In genomic region chr12:112489535-112489934, GRCm38 (mm10) we compare ENCODE assay signal across 18 mouse cellular contexts. TPM values are rescaled to one million over a fixed set of nuclear protein-coding genes. Genes with fewer than 3 reads are reported as not detected.
"Had no signal": no experiment of that assay in that cellular context is flagged by ENCODE, and none has a peak within 500 bp of the region (broad histone marks: within the 10 kb centered on the region; RNA-seq: fewer than 3 reads in every experiment).

No protein-coding gene starts in this region.

- H3K4me2 ChIP-seq: liver, embryonic 13.5 days; lung, embryonic 15.5 days; midbrain, embryonic 11.5 days; midbrain, embryonic 15.5 days; neural tube, embryonic 13.5 days; stomach, embryonic 15.5 days had no signal

- H3K27ac ChIP-seq: lung, embryonic 15.5 days; macrophage; midbrain, embryonic 15.5 days; neural tube, embryonic 13.5 days had no signal

- H3K9ac ChIP-seq: liver, embryonic 13.5 days; liver, postnatal 0 days; lung, embryonic 15.5 days; midbrain, embryonic 15.5 days; neural tube, embryonic 13.5 days; stomach, embryonic 15.5 days had no signal

- DNase-seq: kidney, postnatal 14 days; left cerebral cortex, postnatal 4 days; liver; liver, embryonic 13.5 days; liver, postnatal 0 days; lung, postnatal 14 days; retina, postnatal 1 day; right cerebral cortex, postnatal 14 days; thymus, adult 2 months; thymus, postnatal 25 days had no signal

- H3K9me3 ChIP-seq: liver, embryonic 13.5 days; lung, embryonic 15.5 days; megakaryocyte, embryonic 14.5 days; midbrain, embryonic 15.5 days; neural tube, embryonic 13.5 days; stomach, embryonic 15.5 days had no signal

- H3K36me3 ChIP-seq: liver, embryonic 13.5 days; lung, embryonic 15.5 days; midbrain, embryonic 15.5 days; neural tube, embryonic 13.5 days; stomach, embryonic 15.5 days had no signal

- ATAC-seq: liver, postnatal 0 days; midbrain, embryonic 15.5 days had no signal

- H3K27me3 ChIP-seq: liver, embryonic 13.5 days; lung, embryonic 15.5 days; midbrain, embryonic 15.5 days; neural tube, embryonic 13.5 days; stomach, embryonic 15.5 days had no signal

- H3K4me3 ChIP-seq: liver, embryonic 13.5 days; lung, embryonic 15.5 days; megakaryocyte, embryonic 14.5 days; midbrain, embryonic 15.5 days; neural tube, embryonic 13.5 days; stomach, embryonic 15.5 days had no signal

RNA-seq across cellular contexts. Expression of gene A530016L24Rik, which starts 0.3 kb away (rescaled TPM):
- total RNA-seq: monocyte, adult 5-6 weeks had no signal
- polyA plus RNA-seq: liver, postnatal 0 days; macrophage; midbrain, embryonic 11.5 days had no signal

RNA-seq across cellular contexts. Expression of gene Tmem179, which starts 27.0 kb away (rescaled TPM):
- total RNA-seq: monocyte, adult 5-6 weeks had no signal
- polyA plus RNA-seq: liver, postnatal 0 days; macrophage had no signal
